Mouse (Mus musculus) adrenal gland, adult 10 weeks (tissue): ENCODE data around the gene Vps25. TPM values are rescaled to one million over a fixed set of nuclear protein-coding genes. Genes with fewer than 3 reads are reported as not detected.

ENCODE experiments used
- polyA plus RNA-seq: library from polyadenylated mRNA; stranded (reverse); fragments of 350-450 nt; fragmentation: Illumina TruSeq; extraction: RNeasy Lipid Tissue Mini Kit (QIAGEN cat#74804); gene quantifications from one replicate; pipeline ENCODE4 v1.2.3, GENCODE M21; 2014; ENCODE audit warnings: low read depth, low replicate concordance

The Vps25 gene
- 99.3 TPM for polyA plus RNA-seq

GRCm38 (mm10) chr11:101253613-101254389, at the start of gene Vps25:
Gene Vps25, plus strand, starts transcription at chr11:101253707.

GRCm38 (mm10) chr11:101226065-101226701, 27.3 kb upstream of the Vps25 start, which contains the start of gene Ezh1:
Gene Ezh1, minus strand, starts transcription at chr11:101226463.

GRCm38 (mm10) chr11:101245855-101246701, 7.4 kb upstream of the Vps25 start, which contains the start of gene Ramp2:
Gene Ramp2, plus strand, starts transcription at chr11:101246028.

DNA sequence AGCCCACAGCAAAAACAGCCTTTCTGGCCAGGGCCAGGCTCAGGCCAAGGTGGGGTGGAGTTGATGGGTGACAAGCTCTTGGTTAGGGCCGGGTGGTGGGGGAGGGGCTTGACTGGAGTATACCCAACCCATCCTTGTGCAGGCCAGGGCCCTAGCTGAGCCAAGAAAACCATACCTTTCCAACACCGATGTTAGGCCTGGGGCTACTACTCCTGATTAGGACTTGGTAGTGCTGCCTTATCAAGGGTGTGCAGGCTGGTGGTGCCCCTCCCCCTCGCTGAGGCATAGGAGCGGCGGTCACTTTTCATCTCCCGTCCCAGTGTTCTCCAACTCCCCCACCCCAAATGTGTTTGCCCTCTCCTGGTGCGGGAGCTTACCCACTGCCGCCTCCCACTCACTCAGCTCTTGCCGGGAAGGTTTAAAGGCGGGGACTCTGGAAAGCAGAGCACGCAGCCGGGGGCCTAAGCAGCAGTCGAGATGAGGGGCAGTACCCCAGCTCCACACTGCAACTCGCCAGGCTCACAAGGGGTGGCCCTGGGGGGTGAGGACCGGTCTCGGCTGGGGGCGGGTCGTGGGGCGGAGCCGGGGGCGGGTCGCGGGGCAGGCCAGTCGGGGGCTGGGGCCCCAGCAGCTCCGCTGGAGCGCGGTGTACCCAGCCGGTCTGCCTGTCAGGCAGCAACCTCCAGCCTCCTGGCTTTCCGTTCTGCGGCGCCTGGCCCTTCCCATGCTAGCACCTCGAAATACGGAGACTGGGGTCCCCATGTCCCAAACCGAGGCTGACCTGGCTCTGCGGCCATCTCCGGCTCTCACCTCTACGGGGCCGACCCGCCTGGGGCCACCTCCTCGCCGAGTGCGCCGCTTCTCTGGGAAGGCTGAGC, 6.7 kb downstream of the Vps25 start, which contains the start of gene Wnk4:
Gene Wnk4, plus strand, starts transcription at position 620 of the 878 bp plus-strand sequence.

DNA sequence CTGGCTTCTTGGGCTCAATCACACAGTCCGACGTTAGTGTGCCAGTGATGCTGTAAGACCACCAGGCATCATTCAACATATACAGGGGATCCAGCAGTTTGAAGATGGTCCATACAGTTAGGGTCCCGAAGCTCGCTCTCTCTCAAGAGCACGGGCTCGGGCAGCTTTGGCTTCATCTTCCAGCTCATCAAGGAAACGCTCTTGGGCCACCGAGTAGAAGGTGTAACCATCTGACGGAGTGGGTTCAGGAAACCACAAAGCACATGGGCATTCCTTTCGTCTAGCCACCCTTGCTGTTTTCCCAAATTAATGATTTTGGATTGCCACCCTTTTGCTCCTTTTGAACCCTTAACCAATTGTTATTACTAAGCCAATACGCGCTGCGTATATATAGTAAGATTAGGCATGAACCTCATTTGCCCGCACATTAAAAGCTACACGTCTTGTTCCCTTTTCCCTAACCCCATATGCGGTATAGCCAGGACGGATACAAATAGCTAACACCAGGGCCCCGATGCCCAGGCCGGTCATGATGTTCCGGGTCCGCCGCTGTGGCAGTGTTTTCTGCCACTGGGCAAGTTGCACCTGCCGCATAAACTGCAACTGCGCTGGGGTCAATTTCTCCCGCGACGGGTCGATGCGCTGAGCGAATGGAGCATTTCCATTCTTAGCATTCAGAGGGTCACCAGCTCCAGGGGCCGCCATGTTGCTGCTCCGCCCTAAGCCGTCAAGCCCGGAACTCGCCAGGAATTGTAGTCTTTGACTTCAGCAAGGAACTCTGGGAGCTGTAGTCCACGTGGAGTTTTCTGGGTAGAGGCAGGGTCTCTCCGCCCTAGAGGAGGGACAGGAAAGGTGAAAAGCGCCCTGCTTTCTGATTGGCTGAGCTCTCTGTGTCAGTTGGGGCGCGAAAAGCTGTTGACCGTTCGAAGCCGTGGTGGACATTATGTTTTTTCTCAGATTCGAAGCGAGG, 25.0 kb downstream of the Vps25 start, which contains the start of the genes Cntd1 and Coa3:
Gene Cntd1, plus strand, starts transcription at position 790 of the 970 bp plus-strand sequence.
Gene Coa3, minus strand, starts transcription at position 892 of the 970 bp plus-strand sequence.

GRCm38 (mm10) chr11:101302004-101302798, 48.7 kb downstream of the Vps25 start, which contains the start of gene Becn1:
Gene Becn1, minus strand, starts transcription at chr11:101302286.

Other genes starting within 250 kb of the Vps25 start
- gene Atp6v0a1, start 244.3 kb upstream of the Vps25 start, polyA plus RNA-seq: 131 TPM
- 0.76 TPM for gene Naglu, start 183.7 kb upstream of the Vps25 start, polyA plus RNA-seq
- not detected for gene Hsd17b1, start 175.3 kb upstream of the Vps25 start, polyA plus RNA-seq
- 5.5 TPM for gene Coasy, start 171.1 kb upstream of the Vps25 start, polyA plus RNA-seq
- gene Mlx, start 166.4 kb upstream of the Vps25 start, polyA plus RNA-seq: 51.7 TPM
- 4.3 TPM for gene Psmc3ip, start 158.3 kb upstream of the Vps25 start, polyA plus RNA-seq
- 40.1 TPM for gene Retreg3, start 133.8 kb upstream of the Vps25 start, polyA plus RNA-seq
- 3.0 TPM for gene Tubg1, start 133.8 kb upstream of the Vps25 start, polyA plus RNA-seq
- not detected for gene Tubg2, start 97.8 kb upstream of the Vps25 start, polyA plus RNA-seq
- gene Cntnap1, start 83.2 kb upstream of the Vps25 start, polyA plus RNA-seq: 0.17 TPM
- gene Plekhh3, start 82.4 kb upstream of the Vps25 start, polyA plus RNA-seq: not detected
- not detected for gene Ccr10, start 78.3 kb upstream of the Vps25 start, polyA plus RNA-seq
- 26.1 TPM for gene Ezh1, start 27.2 kb upstream of the Vps25 start, polyA plus RNA-seq
- 6.6 TPM for gene Ramp2, start 7.7 kb upstream of the Vps25 start, polyA plus RNA-seq
- not detected for gene Wnk4, start 6.9 kb downstream of the Vps25 start, polyA plus RNA-seq
- gene Cntd1, start 25.3 kb downstream of the Vps25 start, polyA plus RNA-seq: 0.35 TPM
- gene Coa3, start 25.4 kb downstream of the Vps25 start, polyA plus RNA-seq: 5.0 TPM
- gene Becn1, start 48.6 kb downstream of the Vps25 start, polyA plus RNA-seq: 112 TPM
- 268 TPM for gene Psme3, start 62.5 kb downstream of the Vps25 start, polyA plus RNA-seq
- not detected for gene Aoc2, start 71.4 kb downstream of the Vps25 start, polyA plus RNA-seq
- gene Aoc3, start 76.9 kb downstream of the Vps25 start, polyA plus RNA-seq: 22.7 TPM
- gene G6pc, start 113.9 kb downstream of the Vps25 start, polyA plus RNA-seq: 0.47 TPM
- 8.6 TPM for gene Aarsd1, start 163.9 kb downstream of the Vps25 start, polyA plus RNA-seq
- not detected for gene Gm27029, start 171.1 kb downstream of the Vps25 start, polyA plus RNA-seq
- gene Rundc1, start 171.4 kb downstream of the Vps25 start, polyA plus RNA-seq: 5.1 TPM
- 2.7 TPM for gene Ptges3l, start 171.6 kb downstream of the Vps25 start, polyA plus RNA-seq
- gene Rpl27, start 188.6 kb downstream of the Vps25 start, polyA plus RNA-seq: 55.5 TPM
- gene Ifi35, start 194.7 kb downstream of the Vps25 start, polyA plus RNA-seq: 3.5 TPM
- gene Rnd2, start 211.3 kb downstream of the Vps25 start, polyA plus RNA-seq: 6.2 TPM
- 5.2 TPM for gene Vat1, start 212.5 kb downstream of the Vps25 start, polyA plus RNA-seq